Mouse (Mus musculus) midbrain, embryonic 10.5 days (tissue): ENCODE measurements around the gene Cryga. TPM values are rescaled to one million over a fixed set of nuclear protein-coding genes. Genes with fewer than 3 reads are reported as not detected.

Source experiments
- DNase-seq: peaks from one replicate; pipeline ENCODE4 v3.0.0-alpha.2; 2017; ENCODE audit warnings: low spot score
- H3K27ac ChIP-seq: fragments of 300-500 bp; sonication (generic); replicated peaks from 2 replicates; pipeline ENCODE4 v1.5.1; 2016; ENCODE audit warnings: mild to moderate bottlenecking
- H3K27me3 ChIP-seq: fragments of 300-500 bp; sonication (generic); 2 replicates; pipeline ENCODE4 v1.6.1; 2016; ENCODE audit warnings: low read depth, mild to moderate bottlenecking; ENCODE audit not compliant: poor library complexity, severe bottlenecking
- H3K36me3 ChIP-seq: fragments of 300-500 bp; sonication (generic); 2 replicates; pipeline ENCODE4 v1.6.1; 2016; ENCODE audit warnings: mild to moderate bottlenecking, moderate library complexity
- H3K4me1 ChIP-seq: fragments of 300-500 bp; sonication (generic); 2 replicates; pipeline ENCODE4 v1.6.1; 2016
- H3K4me3 ChIP-seq: fragments of 300-500 bp; sonication (generic); 2 replicates; pipeline ENCODE4 v1.5.1; 2016; ENCODE audit warnings: mild to moderate bottlenecking, moderate library complexity
- H3K9me3 ChIP-seq: fragments of 300-500 bp; sonication (generic); replicated peaks from 2 replicates; pipeline ENCODE4 v1.6.1; 2016; ENCODE audit warnings: mild to moderate bottlenecking
- WGBS: fragments of 180-500 bp; shearing (Covaris S2); methylation state at CpG from one replicate; pipeline ENCODE4 v1.1.7; 2016; 5-methylcytosine and 5-hydroxymethylcytosine counted together
- polyA plus RNA-seq: library from polyadenylated mRNA; unstranded; fragments of >200 nt; fragmentation: Nextera tagmentation; extraction: Ambion mirVana; gene quantifications from 2 replicates; pipeline ENCODE4 v1.2.1, GENCODE M21; 2016

Gene Cryga
- polyA plus RNA-seq, 1 experiment from 2014 or later = not detected

- H3K4me3 ChIP-seq = no peak overlapping the region
- 90% methylated on average over 5 of the region's 5 CpGs for WGBS
- no peaks in the 10 kb centered on the region for H3K9me3 ChIP-seq
- no peak overlapping the region for H3K27ac ChIP-seq
- no peaks in the 10 kb centered on the region for H3K27me3 ChIP-seq
- peaks cover 10% of the 10 kb centered on the region; the same call in 1 of the 2 replicates for H3K4me1 ChIP-seq
- DNase-seq = no peak
- H3K36me3 ChIP-seq = no peaks in the 10 kb centered on the region
Measured at GRCm38 (mm10) chr1:65113536-65114172, 10.5 kb upstream of the Cryga start.

GRCm38 (mm10) chr1:65112807-65113196, 9.6 kb upstream of the Cryga start:
- H3K27me3 ChIP-seq = no peaks in the 10 kb centered on the region
- no peaks in the 10 kb centered on the region for H3K9me3 ChIP-seq
- WGBS = 62% methylated on average over 14 of the region's 14 CpGs
- H3K27ac ChIP-seq = no peak overlapping the region; the same call in 1 of the 2 replicates
- H3K4me3 ChIP-seq = 0 out of 2 replicates have a peak overlapping the region, but pooled peaks have one; percentile 16
- H3K36me3 ChIP-seq = no peaks in the 10 kb centered on the region
- DNase-seq = peak; percentile 20
- peaks cover 10% of the 10 kb centered on the region; the same call in 1 of the 2 replicates for H3K4me1 ChIP-seq

GRCm38 (mm10) chr1:65112031-65112806, 9.0 kb upstream of the Cryga start:
- Histone ChIP-seq H3K4me3 (0 out of 2 replicates have a peak overlapping the region, but pooled peaks have one; percentile 16), H3K4me1 (peaks cover 10% of the 10 kb centered on the region; the same call in 1 of the 2 replicates), H3K27me3 (no peaks in the 10 kb centered on the region), H3K9me3 (no peaks in the 10 kb centered on the region), H3K27ac (no peak overlapping the region; the same call in 1 of the 2 replicates), H3K36me3 (no peaks in the 10 kb centered on the region)
- 20% methylated on average over 8 of the region's 8 CpGs for WGBS
- peak; percentile 76 for DNase-seq

- Histone ChIP-seq H3K27ac (no peak overlapping the region), H3K27me3 (no peaks in the 10 kb centered on the region), H3K4me1 (peaks cover 10% of the 10 kb centered on the region; the same call in 1 of the 2 replicates), H3K36me3 (no peaks in the 10 kb centered on the region), H3K9me3 (no peaks in the 10 kb centered on the region), H3K4me3 (no peak overlapping the region)
- no peak for DNase-seq
- WGBS = 76% methylated on average over 25 of the region's 25 CpGs
Measured at GRCm38 (mm10) chr1:65109756-65110435, 6.7 kb upstream of the Cryga start.

GRCm38 (mm10) chr1:65109196-65109595, 6.0 kb upstream of the Cryga start:
- Histone ChIP-seq H3K4me3 (no peak overlapping the region), H3K36me3 (no peaks in the 10 kb centered on the region), H3K4me1 (peaks cover 10% of the 10 kb centered on the region; the same call in 1 of the 2 replicates), H3K27ac (no peak overlapping the region), H3K27me3 (no peaks in the 10 kb centered on the region), H3K9me3 (no peaks in the 10 kb centered on the region)
- WGBS = 89% methylated on average over 8 of the region's 8 CpGs
- no peak for DNase-seq

GRCm38 (mm10) chr1:65107654-65108279, 4.6 kb upstream of the Cryga start:
- no peak overlapping the region for H3K4me3 ChIP-seq
- peaks cover 7% of the 10 kb centered on the region; the same call in 1 of the 2 replicates for H3K4me1 ChIP-seq
- H3K27ac ChIP-seq = no peak overlapping the region
- no peaks in the 10 kb centered on the region for H3K9me3 ChIP-seq
- no peaks in the 10 kb centered on the region for H3K36me3 ChIP-seq
- DNase-seq = no peak
- 85% methylated on average over 10 of the region's 10 CpGs for WGBS
- no peaks in the 10 kb centered on the region for H3K27me3 ChIP-seq

GRCm38 (mm10) chr1:65096953-65097352, 6.2 kb downstream of the Cryga start:
- DNase-seq = no peak
- no peaks in the 10 kb centered on the region for H3K36me3 ChIP-seq
- no peak overlapping the region for H3K27ac ChIP-seq
- H3K4me3 ChIP-seq = no peak overlapping the region
- WGBS = 84% methylated on average over 3 of the region's 3 CpGs
- H3K4me1 ChIP-seq = no peaks in the 10 kb centered on the region
- no peaks in the 10 kb centered on the region for H3K27me3 ChIP-seq
- H3K9me3 ChIP-seq = no peaks in the 10 kb centered on the region

- no peaks in the 10 kb centered on the region for H3K9me3 ChIP-seq
- 91% methylated on average over 3 of the region's 3 CpGs for WGBS
- no peak overlapping the region for H3K27ac ChIP-seq
- H3K4me3 ChIP-seq = no peak overlapping the region
- H3K36me3 ChIP-seq = no peaks in the 10 kb centered on the region
- H3K27me3 ChIP-seq = no peaks in the 10 kb centered on the region
- DNase-seq = no peak
- H3K4me1 ChIP-seq = no peaks in the 10 kb centered on the region
Measured at GRCm38 (mm10) chr1:65091566-65091965, 11.6 kb downstream of the Cryga start.

GRCm38 (mm10) chr1:65090370-65090769, 12.8 kb downstream of the Cryga start:
- Histone ChIP-seq H3K4me1 (no peaks in the 10 kb centered on the region), H3K27me3 (no peaks in the 10 kb centered on the region), H3K9me3 (no peaks in the 10 kb centered on the region), H3K4me3 (no peak overlapping the region), H3K27ac (no peak overlapping the region), H3K36me3 (no peaks in the 10 kb centered on the region)
- no peak for DNase-seq
- 71% methylated on average over 2 of the region's 2 CpGs for WGBS

- H3K4me3 ChIP-seq = no peak overlapping the region
- no peaks in the 10 kb centered on the region for H3K9me3 ChIP-seq
- H3K36me3 ChIP-seq = no peaks in the 10 kb centered on the region
- no peak for DNase-seq
- 83% methylated on average over 6 of the region's 6 CpGs for WGBS
- H3K27ac ChIP-seq = no peak overlapping the region
- H3K27me3 ChIP-seq = no peaks in the 10 kb centered on the region
- no peaks in the 10 kb centered on the region for H3K4me1 ChIP-seq
Measured at GRCm38 (mm10) chr1:65088567-65089356, 14.4 kb downstream of the Cryga start.

- no peaks in the 10 kb centered on the region for H3K27me3 ChIP-seq
- H3K27ac ChIP-seq = no peak within 1 kb of the TSS
- DNase-seq = no peak
- H3K4me1 ChIP-seq = peaks cover 5% of the 10 kb centered on the region
- peak within 1 kb of the TSS; percentile 21; the same call in 1 of the 2 replicates for H3K4me3 ChIP-seq
- H3K36me3 ChIP-seq = no peaks in the 10 kb centered on the region
- 26% methylated on average over 7 of the region's 7 CpGs for WGBS
- H3K9me3 ChIP-seq = no peaks in the 10 kb centered on the region
Measured at GRCm38 (mm10) chr1:65082188-65082587, 21.0 kb downstream of the Cryga start, which contains the start of gene Crygb. Gene Crygb, minus strand, starts transcription at chr1:65082288.

GRCm38 (mm10) chr1:65075607-65076006, 27.6 kb downstream of the Cryga start:
- no peak overlapping the region for H3K4me3 ChIP-seq
- H3K27me3 ChIP-seq = no peaks in the 10 kb centered on the region
- H3K4me1 ChIP-seq = peaks cover 4% of the 10 kb centered on the region; the same call in 1 of the 2 replicates
- no peak overlapping the region for H3K27ac ChIP-seq
- no peaks in the 10 kb centered on the region for H3K9me3 ChIP-seq
- H3K36me3 ChIP-seq = no peaks in the 10 kb centered on the region
- no peak for DNase-seq
- 32% methylated on average over 5 of the region's 5 CpGs for WGBS
